Mouse (Mus musculus): ENCODE measurements around the gene Oas1c.

- no peak for TF ChIP-seq CTCF (IDR thresholded peaks at IDR 0.05; ENCODE audit: borderline replicate concordance, insufficient read depth, low read depth, low read length)
- no peak for TF ChIP-seq POLR2A (IDR thresholded peaks at IDR 0.05; ENCODE audit: borderline replicate concordance, insufficient read depth, low read length)
These were observed 3.1 kb downstream of the Oas1c start for GRCm38 (mm10) chr5:120809171-120809570.

Measured in cerebellum, adult 2 months (tissue).